Mouse (Mus musculus) frontal cortex, adult 2 months (tissue): ENCODE data around the gene Primpol. TPM values are rescaled to one million over a fixed set of nuclear protein-coding genes. Genes with fewer than 3 reads are reported as not detected.

Experiments used
- polyA plus RNA-seq: library from polyadenylated mRNA; depleted of rRNA; stranded (reverse); fragments of >200 nt; gene quantifications from 2 replicates; pipeline ENCODE4 v1.2.3, GENCODE M21; 2012; rRNA removed

The Primpol gene
- polyA plus RNA-seq, 1 experiment = 2.4 TPM

Other genes with a start within 250 kb of the Primpol start
- 31.7 and 36.2 TPM in 2 replicates for gene Acsl1, start 146.2 kb downstream of the Primpol start, polyA plus RNA-seq
- gene Cenpu, start 65.2 kb downstream of the Primpol start, polyA plus RNA-seq = 2.9 and 4.8 TPM in 2 replicates
- 22.5 and 24.7 TPM in 2 replicates for gene Casp3, start 79 bp upstream of the Primpol start, polyA plus RNA-seq
- 27.9 and 28.1 TPM in 2 replicates for gene Irf2, start 122.5 kb upstream of the Primpol start, polyA plus RNA-seq